Comparison of ENCODE assay signal across 30 mouse cellular contexts in genomic region chr11:11417356-11417755, GRCm38 (mm10). TPM values are rescaled to one million over a fixed set of nuclear protein-coding genes. Genes with fewer than 3 reads are reported as not detected.
"Had no signal": no experiment of that assay in that cellular context is flagged by ENCODE, and none has a peak within 500 bp of the region (broad histone marks: within the 10 kb centered on the region; RNA-seq: fewer than 3 reads in every experiment).

No protein-coding gene starts in this region.

- H3K9ac ChIP-seq: heart, embryonic 13.5 days; heart, embryonic 15.5 days; hindbrain, embryonic 13.5 days; intestine, embryonic 15.5 days; limb, embryonic 12.5 days; liver, embryonic 13.5 days; liver, embryonic 15.5 days had no signal

- H3K4me1 ChIP-seq: heart, embryonic 13.5 days; heart, embryonic 15.5 days; hindbrain, embryonic 13.5 days; intestine, embryonic 15.5 days; limb, embryonic 10.5 days; limb, embryonic 12.5 days; liver, embryonic 13.5 days; liver, embryonic 15.5 days had no signal

- H3K4me3 ChIP-seq: gastrocnemius, adult 2 months; heart, adult 2 months; heart, embryonic 13.5 days; heart, embryonic 15.5 days; hindbrain, embryonic 13.5 days; intestine, embryonic 15.5 days; left cerebral cortex, adult 2 months; limb, embryonic 10.5 days; limb, embryonic 12.5 days; liver, embryonic 13.5 days; liver, embryonic 15.5 days had no signal

- H3K4me2 ChIP-seq: heart, embryonic 11.5 days; heart, embryonic 13.5 days; heart, embryonic 15.5 days; hindbrain, embryonic 13.5 days; intestine, embryonic 15.5 days; limb, embryonic 12.5 days; liver, embryonic 11.5 days; liver, embryonic 13.5 days; liver, embryonic 15.5 days had no signal

- H3K27me3 ChIP-seq: heart, embryonic 13.5 days; heart, embryonic 15.5 days; hindbrain, embryonic 13.5 days; intestine, embryonic 15.5 days; limb, embryonic 12.5 days; liver, embryonic 13.5 days; liver, embryonic 15.5 days had no signal

- H3K9me3 ChIP-seq: heart, embryonic 13.5 days; heart, embryonic 15.5 days; hindbrain, embryonic 13.5 days; intestine, embryonic 15.5 days; limb, embryonic 10.5 days; limb, embryonic 12.5 days; liver, embryonic 13.5 days; liver, embryonic 15.5 days had no signal

- DNase-seq: gastrocnemius, adult 2 months; gastrocnemius, postnatal 10 days; gastrocnemius, postnatal 25 days; heart, adult 11 months; heart, adult 2 months; heart, postnatal 14 days; heart, postnatal 36 days; kidney, adult 18-20 months; kidney, adult 8-10 months; kidney, postnatal 14 days; kidney, postnatal 36 days; layer of hippocampus, adult 9-11 months; liver; liver, embryonic 13.5 days had no signal

- H3K27ac ChIP-seq: gastrocnemius, adult 2 months; heart, adult 2 months; heart, embryonic 13.5 days; heart, embryonic 15.5 days; hindbrain, embryonic 13.5 days; intestine, embryonic 15.5 days; kidney, postnatal 0 days; left cerebral cortex, adult 2 months; limb, embryonic 10.5 days; limb, embryonic 12.5 days; liver, embryonic 13.5 days; liver, embryonic 15.5 days had no signal

- H3K36me3 ChIP-seq: heart, embryonic 13.5 days; heart, embryonic 15.5 days; hindbrain, embryonic 13.5 days; intestine, embryonic 15.5 days; limb, embryonic 10.5 days; limb, embryonic 12.5 days; liver, embryonic 13.5 days; liver, embryonic 15.5 days had no signal

- ATAC-seq: hindbrain, embryonic 16.5 days; inflammation-experienced regulatory T-cells, adult 6 months; intestine, embryonic 15.5 days; intestine, postnatal 0 days had no signal

RNA-seq across cellular contexts. Expression of gene Spata48, which starts 44.5 kb away (rescaled TPM):
- total RNA-seq: hematopoietic stem cell, adult 5-6 weeks had no signal
- polyA plus RNA-seq: large intestine, adult 2 months had no signal
